ENCODE assay signal across 8 mouse cellular contexts in genomic region chr11:100355151-100355951, GRCm38 (mm10). TPM values are rescaled to one million over a fixed set of nuclear protein-coding genes. Genes with fewer than 3 reads are reported as not detected.
DNase-seq lines count a peak whose midpoint lies in the region; ATAC-seq lines count a peak whose summit lies in the region.

No protein-coding gene starts in this region.

- no peaks in the 10 kb centered on the region for H3K36me3 ChIP-seq in forebrain, embryonic 16.5 days (ENCODE audit: control insufficient read depth, insufficient read depth)
- H3K36me3 ChIP-seq in kidney, embryonic 15.5 days, result no peaks in the 10 kb centered on the region
- H3K36me3 ChIP-seq in liver, embryonic 12.5 days, result no peaks in the 10 kb centered on the region
- H3K36me3 ChIP-seq in neural tube, embryonic 11.5 days (ENCODE audit: control insufficient read depth, insufficient read depth, low read length), result no peaks in the 10 kb centered on the region

- under 1% methylated on average over 47 of the region's 54 CpGs for WGBS in forebrain, embryonic 16.5 days
- WGBS in kidney, embryonic 15.5 days, result under 1% methylated on average over 51 of the region's 54 CpGs
- WGBS in liver, embryonic 12.5 days (ENCODE audit: insufficient replicate concordance), result under 1% methylated on average over 48 of the region's 54 CpGs
- WGBS in neural tube, embryonic 11.5 days, result 1% methylated on average over 54 of the region's 54 CpGs

- H3K4me3 ChIP-seq in brown adipose tissue, adult 24 weeks (ENCODE audit: insufficient read depth, low read depth, low read length), result peak overlapping the region; percentile 77
- peak overlapping the region; percentile 63 for H3K4me3 ChIP-seq in forebrain, embryonic 16.5 days (replicated peaks; ENCODE audit: low read length)
- H3K4me3 ChIP-seq in kidney, embryonic 15.5 days (replicated peaks), result peak overlapping the region; percentile 60
- peak overlapping the region; percentile 56 for H3K4me3 ChIP-seq in liver, embryonic 12.5 days
- H3K4me3 ChIP-seq in neural tube, embryonic 11.5 days (ENCODE audit: low read depth, low read length), result peak overlapping the region; percentile 72

- H3K4me2 ChIP-seq in forebrain, embryonic 16.5 days (ENCODE audit: low read length), result peak overlapping the region; percentile 100
- H3K4me2 ChIP-seq in kidney, embryonic 15.5 days, result peak overlapping the region; percentile 96
- peak overlapping the region; percentile 86 for H3K4me2 ChIP-seq in liver, embryonic 12.5 days
- peak overlapping the region; percentile 99 for H3K4me2 ChIP-seq in neural tube, embryonic 11.5 days (ENCODE audit: low read depth)

- peaks cover 4% of the 10 kb centered on the region; the same call in 1 of the 2 replicates for H3K27me3 ChIP-seq in forebrain, embryonic 16.5 days (replicated peaks; ENCODE audit: control insufficient read depth, insufficient read depth, low read length)
- H3K27me3 ChIP-seq in kidney, embryonic 15.5 days, result peaks cover 76% of the 10 kb centered on the region
- peaks cover 96% of the 10 kb centered on the region for H3K27me3 ChIP-seq in liver, embryonic 12.5 days (replicated peaks)
- peaks cover 25% of the 10 kb centered on the region for H3K27me3 ChIP-seq in neural tube, embryonic 11.5 days (ENCODE audit: control insufficient read depth, insufficient read depth, low read length)

- peak; percentile 25 to 48 for DNase-seq in left cerebral cortex, adult 18-20 months (ENCODE audit: low spot score in 2 of 2)
- no peak for DNase-seq in left cerebral cortex, adult 11 months (ENCODE audit: low spot score)
- DNase-seq in neural tube, embryonic 11.5 days (ENCODE audit: low spot score), result peak; percentile 39
- DNase-seq in thymus, postnatal 10 days (ENCODE audit: low spot score in 2 of 2), result peak; percentile 49 to 56

- ATAC-seq in forebrain, embryonic 16.5 days, result peak; percentile 69
- ATAC-seq in kidney, embryonic 15.5 days (replicated peaks; ENCODE audit: low FRiP score), result peak; percentile 48
- ATAC-seq in liver, embryonic 12.5 days, result 0 out of 2 replicates have a peak, but pooled peaks have one; percentile 36
- peak; percentile 37; the same call in 1 of the 2 replicates for ATAC-seq in neural tube, embryonic 11.5 days (ENCODE audit: insufficient read depth, low FRiP score, low TSS enrichment)

- H3K9me3 ChIP-seq in forebrain, embryonic 16.5 days (ENCODE audit: control insufficient read depth, low read length), result no peaks in the 10 kb centered on the region
- H3K9me3 ChIP-seq in kidney, embryonic 15.5 days (replicated peaks), result no peaks in the 10 kb centered on the region
- no peaks in the 10 kb centered on the region for H3K9me3 ChIP-seq in liver, embryonic 12.5 days (replicated peaks)
- H3K9me3 ChIP-seq in neural tube, embryonic 11.5 days (ENCODE audit: control insufficient read depth, low read length), result no peaks in the 10 kb centered on the region

- peak overlapping the region; percentile 71 for H3K9ac ChIP-seq in forebrain, embryonic 16.5 days (replicated peaks; ENCODE audit: low read depth, low read length)
- peak overlapping the region; percentile 52 for H3K9ac ChIP-seq in kidney, embryonic 15.5 days
- peak overlapping the region; percentile 40; the same call in 1 of the 2 replicates for H3K9ac ChIP-seq in liver, embryonic 12.5 days
- H3K9ac ChIP-seq in neural tube, embryonic 11.5 days (ENCODE audit: low read length), result peak overlapping the region; percentile 71

- no peak overlapping the region for H3K27ac ChIP-seq in brown adipose tissue, adult 24 weeks (replicated peaks; ENCODE audit: low read depth, low read length)
- H3K27ac ChIP-seq in forebrain, embryonic 16.5 days (ENCODE audit: low read length), result peak overlapping the region; percentile 27; the same call in 1 of the 2 replicates
- no peak overlapping the region for H3K27ac ChIP-seq in kidney, embryonic 15.5 days
- no peak overlapping the region for H3K27ac ChIP-seq in liver, embryonic 12.5 days
- H3K27ac ChIP-seq in neural tube, embryonic 11.5 days (ENCODE audit: low read depth, low read length), result no peak overlapping the region

- H3K4me1 ChIP-seq in brown adipose tissue, adult 24 weeks (ENCODE audit: control insufficient read depth, insufficient read depth, insufficient read length, low read length), result no peaks in the 10 kb centered on the region
- H3K4me1 ChIP-seq in forebrain, embryonic 16.5 days (replicated peaks; ENCODE audit: control insufficient read depth, insufficient read depth, low read length), result peaks cover 12% of the 10 kb centered on the region
- peaks cover 26% of the 10 kb centered on the region for H3K4me1 ChIP-seq in kidney, embryonic 15.5 days
- H3K4me1 ChIP-seq in liver, embryonic 12.5 days, result peaks cover 20% of the 10 kb centered on the region
- 0 out of 2 replicates have a peak, but pooled peaks cover 2% of the 10 kb centered on the region for H3K4me1 ChIP-seq in neural tube, embryonic 11.5 days (ENCODE audit: control insufficient read depth, insufficient read depth, low read length)

RNA-seq across cellular contexts. Expression of gene Hap1, which starts 0.6 kb away (rescaled TPM):
- total RNA-seq in left cerebral cortex, adult 18-20 months (2021), result 100 to 1,000 TPM; 147 to 179 TPM
- not detected in 2 replicates for polyA plus RNA-seq in brown adipose tissue, adult 24 weeks (2012; ENCODE audit: insufficient read depth, insufficient read length, missing spikeins)
- 72.3 and 164 TPM in 2 replicates for polyA plus RNA-seq in forebrain, embryonic 16.5 days (2015; fragmentation: Nextera tagmentation; extraction: Ambion mirVana)
- polyA plus RNA-seq in kidney, embryonic 15.5 days (2015; fragmentation: Nextera tagmentation; extraction: Ambion mirVana), result 15.0 and 19.6 TPM in 2 replicates
- 0.43 and 0.47 TPM in 2 replicates for polyA plus RNA-seq in liver, embryonic 12.5 days (2016; fragmentation: Nextera tagmentation; extraction: Ambion mirVana)
- polyA plus RNA-seq in neural tube, embryonic 11.5 days (2014; fragmentation: Nextera tagmentation; extraction: Ambion mirVana), result 10.4 and 10.6 TPM in 2 replicates

RNA-seq across cellular contexts. Expression of gene Gast, which starts 21.1 kb away (rescaled TPM):
- not detected for total RNA-seq in left cerebral cortex, adult 18-20 months (2021)
- not detected in 2 replicates for polyA plus RNA-seq in brown adipose tissue, adult 24 weeks (2012; ENCODE audit: insufficient read depth, insufficient read length, missing spikeins)
- polyA plus RNA-seq in forebrain, embryonic 16.5 days (2015; fragmentation: Nextera tagmentation; extraction: Ambion mirVana), result not detected in 2 replicates
- polyA plus RNA-seq in kidney, embryonic 15.5 days (2015; fragmentation: Nextera tagmentation; extraction: Ambion mirVana), result not detected in 2 replicates
- not detected in 2 replicates for polyA plus RNA-seq in liver, embryonic 12.5 days (2016; fragmentation: Nextera tagmentation; extraction: Ambion mirVana)
- not detected in 2 replicates for polyA plus RNA-seq in neural tube, embryonic 11.5 days (2014; fragmentation: Nextera tagmentation; extraction: Ambion mirVana)

RNA-seq across cellular contexts. Expression of gene Eif1, which starts 35.7 kb away (rescaled TPM):
- 100 to 1,000 TPM; 831 to 849 TPM for total RNA-seq in left cerebral cortex, adult 18-20 months (2021)
- polyA plus RNA-seq in brown adipose tissue, adult 24 weeks (2012; ENCODE audit: insufficient read depth, insufficient read length, missing spikeins), result 1,185 and 1,317 TPM in 2 replicates
- 1,243 and 1,295 TPM in 2 replicates for polyA plus RNA-seq in forebrain, embryonic 16.5 days (2015; fragmentation: Nextera tagmentation; extraction: Ambion mirVana)
- 1,620 and 1,743 TPM in 2 replicates for polyA plus RNA-seq in kidney, embryonic 15.5 days (2015; fragmentation: Nextera tagmentation; extraction: Ambion mirVana)
- 1,823 and 1,858 TPM in 2 replicates for polyA plus RNA-seq in liver, embryonic 12.5 days (2016; fragmentation: Nextera tagmentation; extraction: Ambion mirVana)
- 1,679 and 1,757 TPM in 2 replicates for polyA plus RNA-seq in neural tube, embryonic 11.5 days (2014; fragmentation: Nextera tagmentation; extraction: Ambion mirVana)

RNA-seq across cellular contexts. Expression of gene Jup, which starts 42.2 kb away (rescaled TPM):
- 10 to 100 TPM; 47.2 to 49.3 TPM for total RNA-seq in left cerebral cortex, adult 18-20 months (2021)
- 24.9 and 31.0 TPM in 2 replicates for polyA plus RNA-seq in brown adipose tissue, adult 24 weeks (2012; ENCODE audit: insufficient read depth, insufficient read length, missing spikeins)
- polyA plus RNA-seq in forebrain, embryonic 16.5 days (2015; fragmentation: Nextera tagmentation; extraction: Ambion mirVana), result 56.2 and 62.0 TPM in 2 replicates
- 107 and 121 TPM in 2 replicates for polyA plus RNA-seq in kidney, embryonic 15.5 days (2015; fragmentation: Nextera tagmentation; extraction: Ambion mirVana)
- polyA plus RNA-seq in liver, embryonic 12.5 days (2016; fragmentation: Nextera tagmentation; extraction: Ambion mirVana), result 23.9 and 24.3 TPM in 2 replicates
- polyA plus RNA-seq in neural tube, embryonic 11.5 days (2014; fragmentation: Nextera tagmentation; extraction: Ambion mirVana), result 43.8 and 48.8 TPM in 2 replicates

RNA-seq across cellular contexts. Expression of gene P3h4, which starts 59.3 kb away (rescaled TPM):
- total RNA-seq in left cerebral cortex, adult 18-20 months (2021), result 10 to 100 TPM; 10.4 to 11.3 TPM
- polyA plus RNA-seq in brown adipose tissue, adult 24 weeks (2012; ENCODE audit: insufficient read depth, insufficient read length, missing spikeins), result 5.7 and 9.8 TPM in 2 replicates
- 13.8 and 13.9 TPM in 2 replicates for polyA plus RNA-seq in forebrain, embryonic 16.5 days (2015; fragmentation: Nextera tagmentation; extraction: Ambion mirVana)
- polyA plus RNA-seq in kidney, embryonic 15.5 days (2015; fragmentation: Nextera tagmentation; extraction: Ambion mirVana), result 59.0 and 67.2 TPM in 2 replicates
- 11.0 and 11.2 TPM in 2 replicates for polyA plus RNA-seq in liver, embryonic 12.5 days (2016; fragmentation: Nextera tagmentation; extraction: Ambion mirVana)
- polyA plus RNA-seq in neural tube, embryonic 11.5 days (2014; fragmentation: Nextera tagmentation; extraction: Ambion mirVana), result 23.7 and 26.0 TPM in 2 replicates
